Mouse (Mus musculus) spleen, adult 2 months (tissue): ENCODE data around the gene Ptprf.

Experiments used
- CTCF ChIP-seq: fragments of 200-500 bp; IDR thresholded peaks from 2 replicates; pipeline ENCODE4 v1.5.1; 2011; ENCODE audit warnings: mild to moderate bottlenecking, inconsistent platforms; ENCODE audit not compliant: insufficient read depth, insufficient read length, insufficient replicate concordance; ENCODE audit errors: extremely low read depth
- POLR2A ChIP-seq: fragments of 200-500 bp; IDR thresholded peaks from 2 replicates; pipeline ENCODE4 v1.6.1; 2011; ENCODE audit warnings: low read depth, low read length, inconsistent platforms

DNA sequence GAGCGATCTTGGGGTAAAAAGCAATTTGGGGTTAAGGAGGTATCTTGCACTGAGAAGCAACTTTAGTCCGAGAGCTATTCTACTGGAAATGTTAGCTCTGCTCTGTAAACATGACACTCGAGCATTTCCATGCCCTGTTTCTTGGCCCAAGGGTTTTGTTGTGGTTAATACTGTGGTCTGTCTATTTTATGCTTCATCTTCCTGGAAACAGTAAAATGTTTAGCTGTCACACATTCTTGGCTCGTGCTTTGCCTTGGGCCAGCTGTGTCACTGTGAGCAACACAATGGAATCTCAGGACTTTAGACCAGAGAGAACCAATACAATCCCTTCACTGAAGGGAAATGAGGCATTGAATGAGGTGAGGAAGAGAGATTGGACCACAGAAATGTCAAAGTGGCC, 40.6 kb upstream of the Ptprf start:
- TF ChIP-seq CTCF (no peak), POLR2A (no peak)
